Mouse (Mus musculus) induced T-regulatory cell, adult 2 months (primary cell): ENCODE measurements around the gene Mrpl2.

ENCODE experiments used
- DNase-seq: peaks from one replicate; pipeline ENCODE4 v3.0.0-alpha.2; 2012; ENCODE audit warnings: low read depth

Gene Mrpl2

DNA sequence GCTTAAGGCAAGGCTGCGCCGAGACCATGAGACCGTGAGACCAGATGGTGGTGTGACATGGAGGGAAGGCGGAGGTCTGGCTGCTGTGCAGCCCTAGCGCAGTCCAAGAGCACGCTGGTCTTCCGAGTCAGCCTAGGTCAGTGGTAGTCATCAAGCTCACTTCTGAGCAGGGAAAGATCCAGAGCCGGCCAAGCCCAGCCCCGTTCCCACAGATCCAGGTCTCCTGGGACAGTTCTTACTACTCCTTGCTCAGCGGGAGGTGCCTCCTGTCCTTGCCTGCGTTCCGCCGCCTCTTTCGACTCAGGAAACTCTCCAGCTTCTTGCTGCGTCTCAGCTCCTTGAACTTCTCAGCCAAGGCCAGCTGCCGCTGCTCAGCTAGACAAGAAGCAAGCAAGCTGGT, 21.7 kb downstream of the Mrpl2 start:
- no peak for DNase-seq

DNA sequence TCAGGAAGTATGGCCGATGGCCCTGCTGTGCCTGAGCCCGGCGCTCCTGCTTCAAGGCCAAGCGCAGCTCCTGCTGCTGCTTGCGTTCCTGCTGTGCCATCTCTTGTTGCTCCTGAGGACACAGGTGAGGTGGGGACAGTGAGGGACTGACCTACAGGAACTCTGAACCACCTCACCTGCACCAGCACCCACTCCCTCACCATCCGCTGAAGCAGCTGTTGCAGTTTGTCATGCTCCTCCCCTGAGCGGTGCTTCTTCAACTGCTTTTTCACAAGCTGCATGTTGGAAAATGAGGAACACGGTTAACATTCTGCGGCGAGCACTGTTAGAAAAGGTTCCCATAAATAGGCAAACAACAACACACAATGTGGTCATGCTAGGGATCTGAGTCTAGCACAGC, 23.9 kb downstream of the Mrpl2 start:
- DNase-seq: no peak

DNA sequence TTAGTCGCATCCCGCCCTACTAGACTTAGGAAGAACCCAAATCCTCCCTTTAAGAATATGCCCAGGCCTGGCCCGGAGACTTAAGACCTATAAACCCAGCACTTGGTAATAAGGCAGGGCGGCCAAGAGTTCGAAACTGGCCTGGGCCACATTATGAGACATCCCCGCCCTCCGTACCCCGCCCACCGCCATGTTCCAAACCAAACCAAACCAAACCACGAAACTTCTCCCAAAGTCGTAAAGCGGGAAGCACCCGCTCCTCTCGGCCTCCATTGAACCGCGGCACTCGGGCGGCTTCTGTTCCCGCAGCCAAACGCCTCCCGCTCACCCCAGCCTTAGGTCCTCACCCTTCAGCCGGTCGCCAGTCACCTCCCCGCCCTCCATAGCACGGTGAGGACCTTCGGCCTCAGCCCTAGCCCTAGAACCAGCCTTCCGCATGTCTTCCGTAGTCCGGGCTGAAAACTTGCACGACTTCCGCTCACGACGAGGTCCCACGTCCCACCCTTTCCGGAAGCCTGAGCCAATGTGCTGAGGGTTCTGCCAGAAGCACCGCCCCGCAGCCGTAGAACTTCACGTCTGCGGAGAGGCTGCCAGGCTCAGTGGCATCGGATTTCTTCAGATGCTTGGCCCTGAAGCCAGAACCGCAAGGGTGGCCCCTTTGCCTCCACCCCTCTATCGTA, 28.0 kb downstream of the Mrpl2 start, which contains the start of gene Rrp36:
Rrp36 (minus strand) TSS at position 503 of the 680 bp plus-strand sequence.
- peak; percentile 96 for DNase-seq

DNA sequence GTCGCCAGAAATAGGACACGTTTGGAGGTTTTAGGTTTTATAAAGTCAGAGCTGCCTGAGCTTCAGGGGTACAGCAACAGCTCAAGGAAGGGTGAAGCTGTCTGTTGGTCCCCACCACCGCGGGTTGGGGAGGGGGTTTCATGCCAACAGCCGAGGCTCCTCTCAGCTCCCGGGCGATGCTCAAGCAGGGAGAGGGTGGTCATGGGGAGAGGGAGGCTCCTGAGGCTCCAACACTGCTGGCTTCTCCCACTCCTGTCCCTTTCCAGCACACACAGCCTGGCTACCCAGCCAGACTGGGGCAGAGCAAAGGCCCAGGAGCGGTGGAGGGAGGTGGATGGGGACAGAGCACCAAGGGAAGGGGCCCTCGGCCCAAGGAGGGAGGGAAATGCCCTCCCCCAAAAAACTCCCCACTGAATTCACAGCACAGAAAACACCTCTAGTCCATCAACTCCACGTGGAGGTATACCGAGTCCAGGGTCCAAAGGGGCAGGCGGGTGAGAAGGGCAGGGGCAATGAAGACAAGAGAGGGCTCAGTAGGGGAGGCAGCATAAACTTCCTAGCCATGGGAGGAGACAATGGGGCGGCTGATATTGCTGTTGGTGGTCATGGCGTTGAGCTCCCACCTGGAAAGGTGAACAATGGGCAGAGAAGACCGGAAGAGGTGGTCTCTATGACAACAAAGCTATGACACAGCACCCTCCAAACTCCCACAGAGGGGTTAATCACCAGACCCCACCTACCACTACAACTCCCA, 28.7 kb downstream of the Mrpl2 start:
- peak; percentile 22 for DNase-seq

DNA sequence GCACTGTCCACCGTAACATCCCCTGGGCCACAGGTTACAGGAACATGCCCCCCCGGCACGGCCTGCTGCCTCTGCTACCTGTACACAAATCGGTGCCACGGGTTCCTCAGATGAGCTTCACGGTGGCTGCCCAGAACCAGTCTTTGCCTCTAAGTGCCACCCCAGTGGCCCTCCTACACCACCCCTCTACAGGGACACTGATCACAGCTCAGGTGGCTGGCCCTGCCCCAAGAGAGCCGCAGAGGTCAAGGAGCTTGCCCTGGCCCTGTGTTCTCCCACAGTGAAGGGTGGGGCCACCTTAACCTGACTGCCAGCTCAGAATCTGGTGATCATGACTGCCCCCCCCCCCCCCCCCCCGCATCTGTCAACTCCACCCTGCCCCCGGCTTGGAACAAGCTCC, 32.4 kb downstream of the Mrpl2 start, which contains the start of gene Mea1:
Mea1 (plus strand) TSS at position 378 of the 400 bp plus-strand sequence.
- no peak for DNase-seq

DNA sequence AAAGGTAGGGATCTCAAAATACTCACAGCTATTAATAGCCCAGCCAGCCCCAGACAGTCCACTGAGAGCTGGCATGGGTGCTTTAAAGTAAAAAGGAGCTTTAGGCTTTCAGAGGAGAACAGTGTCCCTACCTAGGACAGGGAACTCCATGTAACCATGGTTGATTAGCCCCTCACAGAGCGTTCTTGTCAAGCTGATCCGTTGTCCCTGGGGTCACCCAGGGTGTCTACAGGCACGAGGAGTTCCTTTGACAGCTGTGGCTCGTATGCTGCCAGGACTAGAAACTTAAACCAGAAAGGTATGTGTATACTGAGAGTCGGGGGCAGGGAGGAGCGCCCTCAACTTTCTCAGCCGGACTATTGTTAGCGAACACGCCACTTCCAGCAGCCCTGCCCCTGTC, 32.9 kb downstream of the Mrpl2 start:
- DNase-seq: no peak

DNA sequence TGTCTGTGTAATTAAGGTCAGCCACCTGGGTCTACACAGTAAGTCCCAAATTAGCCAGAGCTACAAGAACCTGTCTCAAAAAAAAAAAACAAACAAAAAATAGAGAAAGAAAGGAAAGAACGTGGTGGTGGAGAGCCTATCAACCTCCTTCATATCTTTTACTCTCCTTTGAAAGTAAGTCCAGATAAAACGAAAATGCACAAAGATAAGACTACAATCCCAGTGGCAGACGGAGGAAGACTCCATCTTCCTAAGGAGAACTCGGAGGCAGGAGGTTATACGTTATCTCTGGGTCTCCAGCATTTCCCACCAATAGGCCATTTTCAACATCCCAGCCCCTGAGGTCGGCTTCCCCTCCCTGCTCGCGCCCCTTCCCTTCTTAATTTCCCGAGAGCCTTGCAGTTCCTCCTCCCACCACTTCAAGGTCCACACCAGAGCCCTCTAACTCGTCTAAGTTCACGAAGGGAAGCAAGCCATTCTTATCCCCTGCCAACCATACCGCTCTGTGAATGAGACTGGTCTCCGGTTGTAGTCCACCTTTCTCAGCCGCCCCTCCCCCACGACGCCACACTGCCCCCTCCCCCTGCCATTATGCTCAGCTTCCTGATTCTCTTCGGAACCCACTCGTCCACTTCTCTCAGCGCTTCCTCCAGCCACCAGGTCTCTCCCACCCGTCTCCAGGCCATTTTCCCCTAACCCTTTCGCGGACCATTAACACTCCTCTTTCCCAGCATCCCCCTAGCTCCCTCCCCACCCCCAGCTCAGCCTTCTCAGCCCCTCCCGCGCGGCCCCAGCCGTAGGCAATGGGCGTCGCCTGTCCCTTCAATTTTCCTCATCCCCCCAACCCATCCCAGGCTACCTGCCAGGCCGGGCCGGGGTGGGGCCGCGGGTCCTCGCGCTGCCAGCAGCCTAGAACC, 34.1 kb downstream of the Mrpl2 start:
- DNase-seq: peak; percentile 72

DNA sequence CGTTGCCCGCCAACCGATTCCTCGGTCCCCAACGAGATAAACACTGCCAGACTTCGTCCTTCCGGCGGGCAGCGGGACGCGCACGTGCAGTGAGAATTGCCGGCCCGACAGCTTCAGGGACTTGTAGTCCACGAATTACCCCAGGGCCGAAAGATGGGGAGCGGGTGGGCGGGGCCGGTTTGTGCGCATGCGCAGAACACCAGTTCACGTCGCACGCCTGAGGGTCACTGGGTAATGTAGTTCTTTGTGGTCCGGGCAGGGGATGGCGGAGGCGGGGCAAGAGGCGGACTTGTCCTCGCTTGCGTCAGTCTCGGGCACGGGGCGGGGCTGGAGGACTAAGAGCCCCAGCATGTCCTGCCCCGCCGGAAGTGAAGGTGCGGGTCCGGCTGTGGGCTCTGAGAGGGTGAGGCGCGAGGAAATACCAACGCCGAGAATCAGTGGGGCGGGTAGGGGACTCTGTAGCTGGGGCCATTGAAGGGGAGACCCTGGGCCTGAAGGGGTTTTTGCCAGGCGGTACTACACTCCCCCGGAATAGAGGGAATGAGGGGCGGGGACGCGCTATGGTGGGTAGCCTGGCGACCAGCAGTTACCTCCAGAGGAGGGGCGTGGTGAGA, 34.8 kb downstream of the Mrpl2 start, which contains the start of gene Klhdc3:
Klhdc3 (minus strand) TSS at position 155 of the 614 bp plus-strand sequence.
- DNase-seq: peak; percentile 99

DNA sequence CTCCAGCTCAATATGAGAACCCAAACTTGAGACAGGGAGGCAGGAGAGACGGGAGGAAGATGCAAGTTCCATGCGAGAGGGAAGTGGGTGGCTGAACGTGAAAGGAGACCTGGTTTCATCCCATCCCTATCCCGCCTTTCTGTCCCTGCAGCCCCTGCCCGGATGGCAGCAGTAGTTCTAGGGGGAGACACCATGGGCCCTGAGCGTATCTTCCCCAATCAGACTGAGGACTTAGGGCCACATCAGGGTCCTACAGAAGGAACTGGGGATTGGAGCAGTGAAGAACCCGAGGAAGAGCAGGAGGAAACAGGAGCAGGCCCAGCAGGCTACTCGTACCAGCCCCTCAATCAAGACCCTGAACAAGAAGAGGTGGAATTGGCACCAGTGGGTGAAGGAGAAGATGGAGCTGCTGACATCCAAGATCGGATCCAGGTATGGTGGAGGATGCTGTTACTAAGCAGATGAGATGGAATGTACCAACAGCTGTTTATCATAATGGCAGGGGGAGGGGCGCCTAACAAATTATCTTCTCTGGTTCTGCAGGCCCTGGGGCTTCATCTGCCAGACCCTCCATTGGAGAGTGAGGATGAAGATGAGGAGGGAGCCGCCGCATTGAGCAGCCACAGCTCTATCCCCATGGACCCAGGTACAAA, 35.6 kb downstream of the Mrpl2 start:
- DNase-seq: no peak

DNA sequence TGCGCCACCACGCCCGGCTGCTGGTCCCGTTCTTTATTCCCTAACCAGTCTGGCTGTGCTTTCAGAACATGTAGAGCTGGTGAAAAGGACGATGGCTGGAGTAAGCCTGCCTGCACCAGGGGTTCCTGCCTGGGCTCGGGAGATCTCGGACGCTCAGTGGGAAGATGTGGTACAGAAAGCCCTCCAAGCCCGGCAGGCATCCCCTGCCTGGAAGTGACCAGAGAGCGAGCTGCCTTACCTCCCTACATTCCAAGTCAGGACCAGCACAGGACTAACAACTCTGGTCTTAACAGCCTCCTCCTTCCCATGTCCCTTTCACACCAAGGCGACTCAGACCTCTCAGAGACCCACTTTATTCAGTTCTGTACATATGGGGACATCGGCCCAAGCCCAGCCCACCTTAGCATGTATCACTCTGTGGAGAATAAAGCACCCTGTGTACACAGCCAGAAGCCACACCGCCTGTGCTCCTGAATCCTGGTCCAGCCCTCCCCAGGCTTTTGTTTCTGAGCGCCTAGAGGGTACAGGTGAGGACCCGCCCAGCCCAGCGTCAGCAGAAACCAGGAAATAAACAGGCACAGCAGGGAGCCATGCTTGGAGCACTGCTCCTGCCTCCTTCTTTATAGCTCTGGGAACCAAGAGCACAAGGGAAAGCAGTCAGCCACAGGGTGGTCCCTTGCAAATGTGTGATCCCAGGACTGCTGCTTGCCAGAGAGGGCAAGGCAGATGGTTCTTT, 36.8 kb downstream of the Mrpl2 start:
- DNase-seq: no peak

DNA sequence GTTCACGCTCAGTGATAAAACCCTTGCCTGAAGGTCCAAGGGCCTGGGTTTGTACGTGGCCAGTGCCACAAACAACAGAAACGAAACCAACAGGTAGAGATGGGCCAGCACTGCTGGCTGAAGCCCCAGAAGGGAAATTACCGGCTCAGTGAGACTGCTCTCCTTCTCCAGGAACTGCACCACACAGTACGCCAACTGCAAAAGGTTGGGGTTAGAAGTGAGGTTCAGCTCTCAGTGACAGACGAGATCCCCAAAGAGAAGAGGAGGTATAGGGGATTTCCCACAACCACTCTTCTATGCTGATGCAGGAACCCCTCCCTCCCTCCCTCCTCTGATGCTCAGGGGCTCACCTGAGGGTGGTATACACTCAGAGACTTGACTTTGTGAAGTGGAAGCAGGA, 39.9 kb downstream of the Mrpl2 start:
- peak; percentile 74 for DNase-seq

DNA sequence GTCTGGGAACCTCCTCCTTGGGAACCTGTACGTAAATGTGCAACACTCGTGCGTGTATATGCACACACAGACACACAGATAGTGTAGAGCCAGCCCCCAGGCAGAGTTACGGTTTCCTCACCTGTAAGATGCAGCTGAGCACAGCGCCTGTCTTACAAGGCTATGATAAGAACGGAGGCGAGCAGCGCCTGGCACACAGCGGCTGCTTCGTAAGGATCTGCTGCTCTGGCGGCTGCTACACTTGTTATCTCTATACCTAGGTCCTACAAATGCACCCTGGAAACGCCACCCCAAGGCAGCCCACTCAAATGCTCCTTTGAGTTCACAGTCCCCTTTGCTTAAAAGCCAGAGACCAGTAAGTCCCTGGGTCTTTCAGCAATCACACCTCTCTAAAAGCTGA, 44.6 kb downstream of the Mrpl2 start:
- no peak for DNase-seq

DNA sequence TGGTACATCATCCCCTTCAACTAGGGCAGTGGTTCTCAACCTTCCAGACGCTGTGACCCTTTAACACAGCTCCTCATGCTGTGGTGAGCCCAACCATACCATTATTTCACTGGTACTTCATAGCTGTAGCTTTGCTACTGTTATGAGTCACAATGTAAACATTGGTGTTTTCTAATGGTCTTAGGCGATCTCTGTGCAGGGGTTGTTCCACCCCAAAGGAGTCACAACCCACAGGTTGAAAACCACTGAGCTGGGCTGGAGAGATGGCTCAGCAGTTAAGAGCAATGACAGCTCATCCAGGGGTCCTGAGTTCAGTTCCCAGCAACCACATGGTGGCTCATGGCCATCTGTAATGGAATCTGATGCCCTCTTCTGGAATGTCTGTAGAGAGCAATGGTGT, 45.4 kb downstream of the Mrpl2 start:
- DNase-seq: peak; percentile 48

DNA sequence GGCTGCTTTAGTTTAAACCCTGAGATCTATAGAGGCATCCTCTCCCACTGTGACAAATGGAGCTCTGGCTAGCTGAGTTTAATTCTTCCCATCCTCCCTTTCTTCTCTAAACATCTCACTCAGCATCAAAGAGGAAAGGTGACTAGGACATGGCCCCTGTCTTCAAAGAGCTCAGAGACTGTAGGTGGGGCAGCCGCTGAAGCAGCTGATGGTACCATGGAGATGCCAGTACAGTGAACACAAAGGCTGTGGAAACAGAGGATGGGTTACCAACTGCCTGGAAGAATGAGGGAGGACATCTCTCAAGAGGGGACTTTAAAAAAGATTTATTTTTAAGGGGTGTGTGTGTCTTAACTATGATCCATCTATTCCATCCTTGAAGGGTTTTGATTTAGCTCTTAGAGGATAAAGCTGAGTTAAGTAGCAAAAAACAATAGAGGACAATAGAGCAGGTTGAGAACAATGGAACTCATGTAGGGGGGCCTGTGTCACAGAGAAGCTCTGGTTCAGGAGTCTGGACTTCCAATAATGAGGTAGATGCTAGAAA, 48.6 kb downstream of the Mrpl2 start:
- no peak for DNase-seq

DNA sequence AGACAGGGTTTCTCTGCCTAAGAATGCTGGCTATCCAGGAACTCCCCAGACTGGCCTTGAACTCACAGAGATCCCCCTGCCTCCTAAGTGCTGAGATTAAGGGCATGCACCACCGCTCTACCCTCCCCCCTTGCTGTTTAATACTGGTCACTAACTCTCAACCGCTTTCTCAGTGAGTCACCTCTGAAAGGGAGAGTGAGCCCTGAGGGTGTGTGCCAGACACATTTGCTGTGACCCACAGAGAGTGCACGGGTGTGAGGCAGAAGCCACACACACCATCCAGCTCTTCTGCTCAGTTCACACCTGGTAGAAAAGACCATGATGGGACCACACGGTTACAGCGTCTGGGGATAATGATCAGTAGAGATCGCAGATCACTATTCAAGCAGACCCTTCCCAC, 52.5 kb downstream of the Mrpl2 start:
- no peak for DNase-seq

DNA sequence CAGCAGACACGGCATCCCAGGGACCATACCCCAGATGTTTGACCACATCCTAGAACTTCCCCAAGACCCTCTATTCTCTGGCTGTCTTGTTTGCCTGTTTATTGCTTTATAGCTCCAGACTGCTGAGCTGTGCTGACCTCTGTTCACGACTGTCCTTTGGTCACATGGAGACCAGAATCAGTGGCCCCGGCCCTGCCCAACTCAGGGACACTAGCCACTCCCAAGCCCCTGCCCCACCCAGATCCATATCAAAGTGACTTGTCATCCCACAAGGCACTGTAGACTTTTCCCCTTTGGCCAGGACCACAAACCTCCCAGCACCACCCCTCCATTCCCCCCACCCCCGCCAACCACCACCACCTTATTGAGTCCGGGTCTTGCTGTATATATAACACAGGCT, 53.2 kb downstream of the Mrpl2 start:
- DNase-seq: no peak
